Mouse (Mus musculus) hindbrain, embryonic 10.5 days (tissue): Measurements from ENCODE around the gene Add2. TPM values are rescaled to one million over a fixed set of nuclear protein-coding genes. Genes with fewer than 3 reads are reported as not detected.

Experiments used
- DNase-seq: peaks from one replicate; pipeline ENCODE4 v3.0.0-alpha.2; 2017; ENCODE audit warnings: low spot score
- H3K27ac ChIP-seq: fragments of 300-500 bp; sonication (generic); 2 replicates; pipeline ENCODE4 v1.5.1; 2016; ENCODE audit warnings: mild to moderate bottlenecking, moderate library complexity
- H3K27me3 ChIP-seq: fragments of 300-500 bp; sonication (generic); 2 replicates; pipeline ENCODE4 v1.6.1; 2016; ENCODE audit warnings: mild to moderate bottlenecking; ENCODE audit not compliant: poor library complexity, insufficient read depth, severe bottlenecking
- H3K36me3 ChIP-seq: fragments of 300-500 bp; sonication (generic); 2 replicates; pipeline ENCODE4 v1.6.1; 2016; ENCODE audit warnings: mild to moderate bottlenecking, moderate library complexity
- H3K4me1 ChIP-seq: fragments of 300-500 bp; sonication (generic); replicated peaks from 2 replicates; pipeline ENCODE4 v1.6.1; 2016; ENCODE audit warnings: mild to moderate bottlenecking
- H3K4me3 ChIP-seq: fragments of 300-500 bp; sonication (generic); 2 replicates; pipeline ENCODE4 v1.5.1; 2016; ENCODE audit warnings: mild to moderate bottlenecking, moderate library complexity
- H3K9me3 ChIP-seq: fragments of 300-500 bp; sonication (generic); 2 replicates; pipeline ENCODE4 v1.6.1; 2016; ENCODE audit warnings: mild to moderate bottlenecking, moderate library complexity
- WGBS: fragments of 180-500 bp; shearing (Covaris S2); methylation state at CpG from one replicate; pipeline ENCODE4 v1.1.7; 2016; 5-methylcytosine and 5-hydroxymethylcytosine counted together
- polyA plus RNA-seq: library from polyadenylated mRNA; unstranded; fragments of >200 nt; fragmentation: Nextera tagmentation; extraction: Ambion mirVana; gene quantifications from 2 replicates; pipeline ENCODE4 v1.2.1, GENCODE M21; 2016

The Add2 gene
- polyA plus RNA-seq, 1 experiment from 2014 or later, result 84.1 TPM

DNA sequence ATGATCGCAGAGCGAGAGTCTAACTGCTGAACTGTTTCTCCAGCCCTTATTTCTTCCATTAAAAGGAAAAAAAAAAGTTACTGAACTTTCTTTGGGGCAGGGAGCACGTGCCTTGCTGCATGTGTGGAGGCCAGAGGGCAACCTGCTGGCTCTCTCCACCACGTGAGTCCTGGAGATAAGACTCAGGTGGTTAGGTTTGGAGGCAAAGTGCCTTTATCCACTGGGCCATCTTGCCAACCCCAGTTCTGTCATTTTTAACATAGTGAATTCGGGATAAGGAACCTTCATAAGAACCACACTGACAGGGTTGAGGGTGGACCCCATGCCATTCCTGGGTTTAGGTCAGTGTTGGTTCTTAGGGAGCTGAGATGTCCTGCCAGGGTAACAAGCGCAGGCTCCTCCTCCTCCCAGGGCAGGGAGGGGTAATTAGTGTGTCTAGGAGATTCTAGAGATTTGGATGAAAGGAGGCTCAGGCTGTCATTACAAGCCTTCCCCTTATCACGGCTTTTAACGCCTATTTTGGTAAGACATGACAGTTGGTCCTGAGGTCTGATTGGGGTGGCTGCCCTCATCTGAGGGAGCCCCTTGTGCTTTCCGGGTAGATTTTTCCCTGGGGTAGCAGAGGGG, 101.5 kb downstream of the Add2 start:
- Histone ChIP-seq H3K4me3 (no peak overlapping the region), H3K36me3 (no peaks in the 10 kb centered on the region), H3K9me3 (no peaks in the 10 kb centered on the region), H3K27me3 (no peaks in the 10 kb centered on the region), H3K27ac (no peak overlapping the region), H3K4me1 (peaks cover 18% of the 10 kb centered on the region)
- 70% methylated on average over 9 of the region's 9 CpGs for WGBS
- no peak for DNase-seq

DNA sequence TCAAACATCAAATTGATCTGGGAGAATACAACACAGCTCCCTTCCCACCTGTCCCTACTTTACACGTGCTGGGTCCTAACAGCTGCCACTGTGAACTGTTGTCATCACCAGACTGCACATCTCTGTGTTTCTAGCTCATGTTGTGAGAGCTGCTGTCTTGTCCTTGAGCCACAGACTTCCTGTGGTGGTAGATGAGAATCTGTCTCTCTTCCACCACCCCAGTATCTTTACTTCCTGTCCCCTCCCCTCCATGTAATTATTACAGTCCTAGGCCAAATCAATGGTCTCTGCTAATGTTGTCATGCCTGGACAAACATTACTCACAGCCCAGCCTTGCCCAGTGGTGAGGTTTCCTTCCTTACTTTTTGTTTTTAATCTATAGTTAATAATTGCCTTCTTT, 105.4 kb downstream of the Add2 start:
- Histone ChIP-seq H3K27ac (no peak overlapping the region), H3K4me3 (no peak overlapping the region), H3K4me1 (peaks cover 4% of the 10 kb centered on the region; the same call in 1 of the 2 replicates), H3K9me3 (peaks cover 7% of the 10 kb centered on the region; the same call in 1 of the 2 replicates), H3K27me3 (no peaks in the 10 kb centered on the region), H3K36me3 (no peaks in the 10 kb centered on the region)
- DNase-seq, result no peak
- 80% methylated on average over 1 of the region's 1 CpGs for WGBS

DNA sequence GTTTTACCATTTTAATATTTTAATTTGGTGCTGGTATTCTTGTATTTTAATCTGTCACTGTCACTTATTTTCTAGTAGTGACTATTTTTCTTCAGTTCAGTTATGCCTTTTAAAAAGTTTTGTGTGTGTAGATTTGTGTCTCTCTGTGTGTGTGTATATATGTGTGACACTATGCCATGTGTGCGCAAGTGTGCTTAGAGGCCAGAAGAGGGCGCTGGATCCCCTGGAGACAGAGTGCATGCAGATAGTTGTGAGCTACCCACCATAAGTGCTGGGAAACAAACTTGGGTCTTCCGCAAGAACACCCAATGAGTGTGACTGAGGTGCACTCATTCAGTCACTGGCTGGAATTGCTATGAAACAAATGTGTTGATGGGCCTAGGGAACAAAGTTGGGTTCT, 107.7 kb downstream of the Add2 start:
- no peaks in the 10 kb centered on the region for H3K27me3 ChIP-seq
- no peaks in the 10 kb centered on the region for H3K4me1 ChIP-seq
- H3K27ac ChIP-seq, result no peak overlapping the region
- 84% methylated on average over 3 of the region's 3 CpGs for WGBS
- H3K9me3 ChIP-seq, result peaks cover 7% of the 10 kb centered on the region; the same call in 1 of the 2 replicates
- DNase-seq, result no peak
- no peak overlapping the region for H3K4me3 ChIP-seq
- H3K36me3 ChIP-seq, result no peaks in the 10 kb centered on the region

DNA sequence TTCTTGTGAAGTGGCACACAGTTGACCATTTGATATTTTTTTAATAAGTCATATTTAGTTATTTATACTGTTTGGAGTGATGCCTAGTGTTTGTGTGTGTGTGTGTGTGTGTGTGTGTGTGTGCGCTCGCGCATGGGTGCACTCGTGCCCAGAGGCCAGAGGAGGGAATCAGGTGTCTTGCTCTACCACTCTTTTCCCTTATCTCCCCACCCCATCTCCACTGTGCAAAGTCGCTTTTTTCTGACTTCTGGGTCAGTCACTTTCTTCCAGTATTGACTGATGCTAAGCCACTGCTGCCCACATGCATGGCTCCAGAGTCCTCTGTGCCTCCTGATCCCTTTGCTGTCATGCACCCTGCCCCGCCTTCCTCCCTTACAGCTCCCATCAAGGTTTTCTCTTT, 112.8 kb downstream of the Add2 start:
- Histone ChIP-seq H3K27ac (no peak overlapping the region), H3K9me3 (peaks cover 4% of the 10 kb centered on the region; the same call in 1 of the 2 replicates), H3K4me1 (0 out of 2 replicates have a peak, but pooled peaks cover 3% of the 10 kb centered on the region), H3K4me3 (no peak overlapping the region), H3K27me3 (no peaks in the 10 kb centered on the region), H3K36me3 (no peaks in the 10 kb centered on the region)
- WGBS, result 82% methylated on average over 6 of the region's 6 CpGs
- DNase-seq, result no peak

DNA sequence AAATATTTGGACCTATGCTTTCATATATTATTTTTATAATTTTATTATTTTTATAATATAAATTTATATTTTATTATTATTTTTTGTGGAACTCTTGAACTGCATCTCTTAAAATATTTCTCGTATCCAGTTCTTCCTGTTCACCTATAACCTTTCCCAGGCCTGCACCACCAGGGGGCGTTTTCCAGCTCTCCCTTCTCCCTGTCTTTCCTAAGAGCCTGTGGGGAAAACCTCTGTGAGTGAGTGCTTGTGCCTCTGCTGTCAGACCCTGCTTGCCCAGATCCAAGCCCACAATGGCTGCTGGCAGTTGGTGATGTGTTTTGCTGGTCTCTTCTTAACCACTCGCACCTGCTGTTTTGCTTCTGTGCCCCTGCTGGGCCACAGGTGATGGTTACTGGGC, 113.3 kb downstream of the Add2 start:
- WGBS, result 15% methylated on average over 3 of the region's 3 CpGs
- DNase-seq, result peak; percentile 83
- 0 out of 2 replicates have a peak, but pooled peaks cover 3% of the 10 kb centered on the region for H3K4me1 ChIP-seq
- H3K36me3 ChIP-seq, result no peaks in the 10 kb centered on the region
- no peaks in the 10 kb centered on the region for H3K27me3 ChIP-seq
- H3K4me3 ChIP-seq, result no peak overlapping the region
- peak overlapping the region; percentile 56; the same call in 1 of the 2 replicates for H3K27ac ChIP-seq
- no peaks in the 10 kb centered on the region for H3K9me3 ChIP-seq

DNA sequence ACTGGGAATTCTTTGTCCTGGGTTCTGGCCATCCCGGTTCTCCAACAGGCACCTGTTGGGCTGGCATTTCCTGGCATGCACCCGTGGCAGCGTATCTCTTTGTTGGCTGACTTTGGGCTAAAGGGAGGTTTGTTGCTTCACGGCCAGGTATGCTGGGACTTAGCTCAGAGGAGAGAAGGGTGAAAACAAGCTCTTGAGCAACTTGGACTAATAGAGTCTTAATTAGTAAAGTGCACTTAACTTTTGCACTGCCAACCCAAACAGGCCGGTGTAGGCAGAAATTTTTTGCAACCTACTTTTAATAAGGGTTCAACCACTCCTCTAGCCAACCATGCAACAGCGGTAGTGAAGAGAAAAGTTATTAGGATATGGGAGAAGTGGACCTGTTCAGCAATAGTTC, 116.5 kb downstream of the Add2 start:
- no peak for DNase-seq
- 93% methylated on average over 6 of the region's 6 CpGs for WGBS
- Histone ChIP-seq H3K4me3 (no peak overlapping the region), H3K36me3 (no peaks in the 10 kb centered on the region), H3K9me3 (no peaks in the 10 kb centered on the region), H3K4me1 (0 out of 2 replicates have a peak, but pooled peaks cover 3% of the 10 kb centered on the region), H3K27ac (no peak overlapping the region), H3K27me3 (no peaks in the 10 kb centered on the region)

DNA sequence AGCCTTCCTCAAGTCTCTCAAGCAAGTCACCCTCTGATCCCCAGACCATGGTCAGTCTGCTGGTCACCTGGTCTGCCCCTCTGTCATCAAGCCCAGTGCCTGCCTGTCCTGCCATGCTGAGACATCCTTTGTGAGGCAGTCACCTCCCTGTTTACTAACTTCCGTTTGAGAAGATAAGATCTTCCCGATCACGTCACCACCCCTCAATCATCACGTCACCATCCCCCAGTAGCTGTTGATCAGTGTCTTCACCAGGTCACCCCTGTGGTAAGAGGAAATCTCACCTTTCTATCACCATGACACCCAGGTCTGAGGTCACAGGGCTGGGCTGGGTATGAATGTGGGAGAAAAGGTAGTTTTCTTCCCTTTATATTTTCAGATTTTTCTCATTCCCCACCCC, 120.0 kb downstream of the Add2 start:
- DNase-seq, result no peak
- Histone ChIP-seq H3K27me3 (no peaks in the 10 kb centered on the region), H3K36me3 (no peaks in the 10 kb centered on the region), H3K4me1 (peaks cover 3% of the 10 kb centered on the region; the same call in 1 of the 2 replicates), H3K27ac (no peak overlapping the region), H3K4me3 (no peak overlapping the region), H3K9me3 (no peaks in the 10 kb centered on the region)
- 66% methylated on average over 4 of the region's 4 CpGs for WGBS

DNA sequence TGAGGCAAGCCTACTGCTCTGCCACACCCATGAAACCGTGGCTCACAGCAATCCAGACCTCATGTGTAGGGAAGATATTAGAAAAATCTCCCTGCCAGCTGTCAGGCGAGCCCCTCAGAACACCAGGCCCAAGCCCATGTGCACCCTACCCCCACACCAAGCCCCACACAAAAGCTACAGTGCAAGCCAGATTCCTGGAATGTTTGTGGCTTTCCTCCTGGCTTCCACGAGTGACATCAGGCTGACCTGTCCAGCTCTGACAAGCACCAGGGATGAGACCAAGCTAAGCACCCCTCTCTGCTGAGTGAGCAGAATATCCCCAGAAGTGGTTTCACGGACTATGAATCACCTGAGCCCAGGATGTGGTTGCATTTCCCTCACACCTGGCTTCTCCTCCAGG, 120.5 kb downstream of the Add2 start:
- Histone ChIP-seq H3K27me3 (no peaks in the 10 kb centered on the region), H3K4me3 (no peak overlapping the region), H3K36me3 (no peaks in the 10 kb centered on the region), H3K27ac (no peak overlapping the region), H3K9me3 (no peaks in the 10 kb centered on the region), H3K4me1 (peaks cover 5% of the 10 kb centered on the region)
- no peak for DNase-seq
- WGBS, result 50% methylated on average over 4 of the region's 4 CpGs

DNA sequence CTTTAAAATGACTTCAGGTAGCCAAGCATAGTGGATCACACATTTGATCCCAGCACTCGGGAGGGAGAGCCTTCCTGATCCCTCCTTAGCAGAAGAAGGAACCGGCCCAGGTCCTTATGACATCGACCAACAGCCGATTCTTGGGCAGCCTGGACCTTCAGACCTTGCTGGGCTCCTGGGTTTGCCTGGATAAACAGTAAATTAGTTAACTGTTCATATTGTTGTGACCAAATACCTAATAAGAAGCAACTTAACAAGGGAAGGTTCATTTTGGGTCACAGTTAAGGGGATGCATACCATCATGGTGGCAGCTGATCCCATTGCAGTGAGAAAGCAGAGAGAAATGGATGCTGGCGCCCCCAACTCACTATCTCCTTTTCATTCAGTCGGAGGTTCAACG, 124.2 kb downstream of the Add2 start:
- WGBS, result 90% methylated on average over 7 of the region's 7 CpGs
- no peak overlapping the region for H3K4me3 ChIP-seq
- DNase-seq, result no peak
- no peaks in the 10 kb centered on the region for H3K9me3 ChIP-seq
- H3K27ac ChIP-seq, result no peak overlapping the region
- H3K36me3 ChIP-seq, result no peaks in the 10 kb centered on the region
- H3K4me1 ChIP-seq, result peaks cover 8% of the 10 kb centered on the region
- no peaks in the 10 kb centered on the region for H3K27me3 ChIP-seq

DNA sequence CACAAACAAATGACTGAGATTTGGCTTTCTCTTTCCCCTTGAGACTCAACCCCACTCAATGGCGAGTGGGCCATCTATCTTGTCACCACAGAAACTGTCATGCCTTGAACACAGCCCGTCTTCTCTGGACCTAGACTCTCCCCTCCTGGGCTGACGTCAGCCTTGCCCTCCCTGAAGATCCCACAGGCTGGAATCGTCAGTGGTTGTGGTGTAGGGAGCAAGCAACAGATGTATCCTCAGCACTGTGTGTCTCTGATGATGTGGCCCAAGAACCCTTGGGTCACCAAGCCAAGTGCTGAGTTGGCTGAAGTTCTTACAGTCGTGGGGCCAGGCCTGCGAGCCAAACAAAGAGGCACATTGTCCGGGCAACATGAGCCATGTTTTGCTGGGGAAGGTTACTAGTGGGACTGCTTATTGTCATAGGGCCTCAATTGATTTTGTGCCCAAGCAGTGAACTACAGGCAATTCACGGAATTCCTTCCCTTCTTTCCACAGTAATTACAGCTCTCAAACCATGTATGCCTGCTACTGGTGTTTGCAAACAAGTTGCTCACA, 125.0 kb downstream of the Add2 start:
- H3K36me3 ChIP-seq, result no peaks in the 10 kb centered on the region
- H3K4me1 ChIP-seq, result peaks cover 8% of the 10 kb centered on the region
- no peak overlapping the region for H3K4me3 ChIP-seq
- WGBS, result 77% methylated on average over 8 of the region's 8 CpGs
- no peaks in the 10 kb centered on the region for H3K9me3 ChIP-seq
- no peaks in the 10 kb centered on the region for H3K27me3 ChIP-seq
- DNase-seq, result no peak
- H3K27ac ChIP-seq, result no peak overlapping the region

DNA sequence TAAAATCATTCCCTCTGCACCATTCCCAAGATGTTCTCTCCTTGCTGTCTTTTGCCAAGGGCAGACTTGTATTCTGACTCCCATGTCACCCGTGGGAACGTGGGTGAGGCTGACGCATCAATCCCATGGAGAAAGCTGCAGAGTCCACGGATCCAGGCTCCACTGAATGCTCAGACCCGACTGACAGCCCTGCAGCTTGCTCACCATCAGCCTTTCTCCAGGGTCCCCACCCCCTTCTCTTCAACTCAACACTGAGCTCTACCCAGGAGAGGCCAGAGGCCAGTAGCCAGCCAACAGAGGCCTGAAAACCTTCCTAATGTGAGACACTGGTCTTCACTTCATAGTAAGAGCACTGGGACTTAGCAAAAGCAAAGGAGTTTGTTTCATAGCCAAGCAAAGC, 125.5 kb downstream of the Add2 start:
- Histone ChIP-seq H3K9me3 (no peaks in the 10 kb centered on the region), H3K4me1 (peaks cover 8% of the 10 kb centered on the region), H3K4me3 (no peak overlapping the region), H3K27me3 (no peaks in the 10 kb centered on the region), H3K36me3 (no peaks in the 10 kb centered on the region), H3K27ac (no peak overlapping the region)
- WGBS, result 77% methylated on average over 5 of the region's 5 CpGs
- DNase-seq, result no peak

DNA sequence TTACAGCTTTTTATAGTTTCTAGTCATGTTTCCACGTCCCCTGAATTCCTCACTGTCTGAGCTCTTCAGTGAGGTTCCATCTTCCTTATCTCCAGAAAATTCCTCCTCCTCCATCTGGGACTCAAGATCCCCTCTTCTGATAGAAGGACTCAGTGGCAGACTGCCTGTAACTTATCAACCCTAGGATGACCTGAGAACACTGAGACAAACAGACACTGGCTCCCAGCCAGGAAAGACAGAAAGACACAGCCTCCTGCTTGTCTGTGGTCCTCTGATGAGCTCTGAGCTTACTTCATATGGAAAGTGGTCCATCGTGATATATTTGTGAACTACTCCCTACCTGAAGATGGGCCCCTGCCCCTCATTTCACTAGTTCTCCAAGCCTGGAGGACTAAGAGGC, 126.0 kb downstream of the Add2 start:
- DNase-seq, result no peak

DNA sequence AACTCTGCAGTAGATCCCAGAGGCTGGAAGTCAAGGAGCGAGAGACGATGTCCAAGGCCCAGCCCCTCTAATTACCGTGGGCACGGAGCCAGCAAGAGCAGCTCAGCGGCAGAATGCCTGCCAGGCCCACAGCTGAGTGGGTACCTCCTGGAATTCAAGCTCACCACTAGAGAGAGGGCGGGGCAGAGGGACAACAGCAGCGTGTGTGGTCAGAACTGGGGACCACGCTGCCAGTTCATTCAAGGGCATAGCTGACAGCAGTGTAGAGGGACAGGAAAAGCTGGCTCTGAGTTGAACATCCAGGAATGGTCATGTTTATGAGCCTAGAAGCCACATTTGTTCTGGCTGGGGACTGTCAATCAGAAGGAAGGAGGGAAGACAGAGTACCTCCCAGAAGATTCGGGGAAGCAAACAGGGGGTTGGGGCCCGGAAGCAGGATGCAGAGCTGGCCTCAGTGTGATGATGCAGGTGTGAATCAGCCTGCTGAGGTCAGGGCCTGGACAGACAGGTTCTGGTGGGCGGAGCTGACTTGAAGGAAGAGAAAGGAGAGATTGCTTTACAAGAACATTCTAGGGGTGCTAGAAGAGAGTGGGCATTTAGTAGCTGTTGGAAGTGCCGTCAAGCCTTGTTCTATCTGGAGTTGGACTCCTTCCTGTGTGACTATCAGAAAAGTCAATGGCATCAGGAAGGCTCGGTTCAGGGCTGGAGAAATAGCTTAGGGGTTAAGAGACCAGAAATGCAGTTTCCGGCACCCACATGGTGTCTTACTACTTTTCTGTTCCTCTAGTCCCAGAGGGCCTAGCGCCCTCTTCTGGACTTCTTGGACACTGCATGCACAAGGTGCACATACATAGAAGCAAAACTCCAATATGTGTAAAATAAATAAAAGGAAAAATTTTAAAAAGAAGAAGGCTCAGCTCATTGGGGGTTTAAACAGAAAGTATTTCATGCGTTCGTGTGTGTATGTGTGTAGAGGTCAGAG, 129.1 kb downstream of the Add2 start:
- H3K27me3 ChIP-seq, result no peaks in the 10 kb centered on the region
- WGBS, result 82% methylated on average over 17 of the region's 17 CpGs
- DNase-seq, result no peak

More for the DNA sequence above, 126.0 kb downstream of the Add2 start:
- no peaks in the 10 kb centered on the region for H3K27me3 ChIP-seq
- H3K27ac ChIP-seq, result no peak overlapping the region
- H3K36me3 ChIP-seq, result no peaks in the 10 kb centered on the region
- no peak overlapping the region for H3K4me3 ChIP-seq
- no peaks in the 10 kb centered on the region for H3K9me3 ChIP-seq
- WGBS, result 77% methylated on average over 2 of the region's 2 CpGs
- peaks cover 8% of the 10 kb centered on the region for H3K4me1 ChIP-seq

More for the DNA sequence above, 129.1 kb downstream of the Add2 start:
- H3K4me3 ChIP-seq, result no peak overlapping the region
- peaks cover 8% of the 10 kb centered on the region for H3K4me1 ChIP-seq
- H3K36me3 ChIP-seq, result no peaks in the 10 kb centered on the region
- no peak overlapping the region for H3K27ac ChIP-seq
- H3K9me3 ChIP-seq, result no peaks in the 10 kb centered on the region
